Mouse (Mus musculus) small intestine, adult 2 months (tissue): ENCODE data around the gene Anxa1.

Source experiments
- CTCF ChIP-seq: fragments of 200-500 bp; IDR thresholded peaks from 2 replicates; pipeline ENCODE4 v1.5.1; 2012; ENCODE audit warnings: low read depth, mild to moderate bottlenecking, control low read depth, inconsistent platforms, low read length, moderate library complexity, mixed read lengths; ENCODE audit not compliant: insufficient replicate concordance, insufficient read length; ENCODE audit errors: extremely low read depth
- POLR2A ChIP-seq: fragments of 200-500 bp; IDR thresholded peaks from 2 replicates; pipeline ENCODE4 v1.6.1; 2012; ENCODE audit warnings: low read depth, mild to moderate bottlenecking, control low read depth, inconsistent platforms, low read length, moderate library complexity

- TF ChIP-seq CTCF (no peak), POLR2A (no peak)
Observed at GRCm38 (mm10) chr19:20411276-20411675, 20.5 kb upstream of the Anxa1 start.
